Mouse (Mus musculus) CD4-positive, CD25-positive, alpha-beta regulatory T cell, adult 9 weeks (primary cell): ENCODE measurements around the gene Saal1. TPM values are rescaled to one million over a fixed set of nuclear protein-coding genes. Genes with fewer than 3 reads are reported as not detected.

Source experiments
- polyA plus RNA-seq: library from polyadenylated mRNA; unstranded; fragments of 100-300 nt; shearing (Covaris generic); gene quantifications from one replicate; pipeline ENCODE4 v1.2.1, GENCODE M21; 2017

Gene Saal1
- 24.4 TPM for polyA plus RNA-seq

DNA sequence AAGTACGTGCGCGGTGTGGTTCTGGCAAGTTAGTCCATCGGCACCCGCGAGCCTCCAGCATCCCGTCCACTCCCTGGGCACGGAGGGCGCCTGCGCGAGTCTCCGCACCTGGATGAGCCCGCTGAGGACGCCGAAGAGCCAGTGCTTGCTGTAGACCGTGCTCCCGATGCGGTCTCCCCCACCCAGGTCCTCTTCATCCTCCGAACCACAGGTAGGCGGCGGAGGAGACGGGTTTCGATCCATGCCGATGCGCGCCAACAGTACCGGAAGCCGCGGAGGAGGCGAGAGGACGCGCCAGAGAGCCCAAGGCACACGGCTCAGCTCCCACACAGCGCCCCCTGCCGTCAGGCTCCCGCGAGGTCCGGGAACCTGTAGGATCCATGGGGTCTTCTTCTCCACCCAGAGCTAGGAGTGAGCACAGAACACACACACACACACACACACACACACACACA, at the start of gene Saal1:
Gene Saal1 (minus strand): TSS at position 291 of the 455 bp plus-strand sequence.

DNA sequence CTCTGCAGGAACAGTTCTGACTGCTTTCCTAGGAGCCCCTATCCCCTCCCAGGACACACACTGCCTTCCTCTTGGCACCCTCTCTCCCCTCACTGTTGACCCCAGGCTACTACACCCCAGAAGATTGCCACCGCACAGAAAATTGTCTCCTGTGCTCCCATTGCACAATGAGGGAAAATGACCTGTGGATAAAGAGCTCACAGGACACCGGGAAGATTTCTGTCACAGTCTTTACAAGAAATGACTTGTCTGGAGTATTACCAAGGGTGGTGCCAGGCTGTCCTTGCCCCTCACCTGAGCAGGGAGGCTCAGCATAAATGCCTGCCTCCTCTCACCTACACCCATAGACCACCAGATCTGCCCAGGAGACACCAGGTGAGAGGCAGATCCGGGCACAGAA, 41.0 kb upstream of the Saal1 start, which contains the start of gene Saa2:
Gene Saa2 (plus strand): TSS at position 301 of the 400 bp plus-strand sequence.

DNA sequence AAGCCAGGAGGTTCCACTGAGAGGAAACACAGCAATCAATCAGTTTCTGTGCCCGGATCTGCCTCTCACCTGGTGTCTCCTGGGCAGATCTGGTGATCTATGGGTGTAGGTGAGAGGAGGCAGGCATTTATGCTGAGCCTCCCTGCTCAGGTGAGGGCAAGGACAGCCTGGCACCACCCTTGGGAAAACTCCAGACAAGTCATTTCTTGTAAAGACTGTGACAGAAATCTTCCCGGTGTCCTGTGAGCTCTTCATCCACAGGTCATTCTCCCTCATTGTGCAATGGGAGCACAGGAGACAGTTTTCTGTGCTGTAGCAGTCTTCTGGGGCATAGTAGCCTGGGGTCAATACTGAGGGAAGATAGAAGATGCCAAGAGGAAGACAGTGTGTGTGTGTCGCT, 32.4 kb upstream of the Saal1 start, which contains the start of gene Saa1:
Gene Saa1 (minus strand): TSS at position 101 of the 400 bp plus-strand sequence.

DNA sequence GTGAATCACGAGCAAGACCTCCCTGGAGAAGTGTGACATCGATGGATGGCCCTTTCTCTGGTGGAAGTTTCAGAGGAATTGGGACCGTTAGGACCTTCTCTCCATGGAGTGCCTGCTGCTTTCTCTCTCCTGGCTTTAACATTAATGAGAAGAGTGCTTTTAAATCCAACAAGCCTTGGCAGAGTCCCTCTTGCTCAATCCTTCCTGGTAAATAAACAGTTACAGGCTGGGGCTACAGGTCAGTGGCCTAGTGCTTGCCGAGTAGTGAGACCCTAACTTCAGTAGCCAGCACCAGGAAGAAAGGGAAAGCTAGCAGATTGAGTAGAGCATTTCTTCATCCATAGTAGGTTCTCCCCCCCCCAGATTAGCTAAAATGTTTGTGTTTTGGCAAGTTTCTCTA, 22.0 kb upstream of the Saal1 start, which contains the start of gene Saa4:
Gene Saa4 (minus strand): TSS at position 146 of the 400 bp plus-strand sequence.

DNA sequence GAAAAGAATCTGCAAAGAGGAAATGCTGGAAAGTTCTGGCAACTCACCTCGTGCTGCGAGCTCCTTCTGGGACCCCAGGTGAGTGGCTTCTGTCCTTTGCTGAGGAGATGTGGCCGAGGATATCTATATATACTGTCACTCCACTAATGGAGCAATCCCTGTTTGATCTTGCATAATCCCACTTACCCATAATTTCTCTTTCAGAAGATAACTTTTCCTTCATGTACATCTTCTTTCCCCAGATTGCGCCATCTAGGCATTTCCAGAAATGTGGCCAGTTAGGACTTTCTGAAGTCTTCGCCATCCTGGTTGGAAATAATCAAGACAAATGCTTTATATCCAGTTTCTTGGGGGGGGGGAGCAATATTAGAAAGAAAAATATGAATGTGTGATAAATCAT, 5.1 kb upstream of the Saal1 start, which contains the start of gene Saa3:
Gene Saa3 (minus strand): TSS at position 101 of the 400 bp plus-strand sequence.

DNA sequence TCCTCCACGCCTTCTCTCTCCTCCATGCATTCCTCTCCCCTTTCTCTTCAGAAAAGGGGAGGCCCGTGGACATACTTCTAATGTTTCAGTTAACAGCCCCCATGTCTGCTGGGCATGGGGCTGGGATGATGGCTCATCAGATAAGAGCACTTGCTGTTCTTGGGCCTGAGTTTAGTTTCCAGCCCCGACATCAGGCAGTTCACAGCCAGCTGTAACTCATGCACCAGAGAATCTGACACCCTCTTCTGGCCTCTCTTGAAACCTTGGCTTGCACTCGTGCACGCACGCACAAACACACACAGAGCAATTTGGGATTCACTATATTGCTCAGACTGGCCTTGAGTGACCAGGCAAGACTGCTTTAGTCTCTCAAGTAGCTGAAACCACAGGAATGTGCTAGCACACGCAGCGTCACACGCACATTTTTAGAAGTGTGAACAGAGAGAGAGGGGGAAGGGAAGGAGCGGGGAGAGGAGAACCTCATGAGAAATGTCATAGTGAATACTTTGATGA, 38.3 kb downstream of the Saal1 start, which contains the start of gene Tph1:
Gene Tph1 (minus strand): TSS at position 378 of the 513 bp plus-strand sequence.

DNA sequence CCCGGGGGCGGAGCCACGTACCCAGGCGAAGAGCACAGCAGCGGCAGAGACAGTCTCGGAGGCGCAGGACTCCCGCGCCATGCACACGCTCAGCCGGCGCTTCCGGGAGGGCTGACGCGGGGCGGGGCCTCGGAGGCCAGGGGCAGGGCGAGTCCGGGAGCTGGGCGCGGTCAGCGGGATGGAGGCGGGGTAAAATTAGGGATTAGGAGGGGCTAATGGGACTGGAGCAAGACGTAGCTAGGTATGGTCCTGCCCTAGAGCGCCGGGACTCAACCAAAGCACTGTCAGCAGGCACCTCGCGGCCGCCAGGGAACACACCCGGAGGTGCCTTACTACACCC, 70.8 kb downstream of the Saal1 start, which contains the start of gene Sergef:
Gene Sergef (minus strand): TSS at position 116 of the 340 bp plus-strand sequence.

Other genes with a start within 250 kb of the Saal1 start
- gene Sergef, start 70.9 kb downstream of the Saal1 start, polyA plus RNA-seq: 26.5 TPM
- gene Tph1, start 38.1 kb downstream of the Saal1 start, polyA plus RNA-seq: not detected
- gene Saa3, start 5.0 kb upstream of the Saal1 start, polyA plus RNA-seq: not detected
- not detected for gene Saa4, start 21.9 kb upstream of the Saal1 start, polyA plus RNA-seq
- gene Saa1, start 32.3 kb upstream of the Saal1 start, polyA plus RNA-seq: not detected
- gene Saa2, start 41.1 kb upstream of the Saal1 start, polyA plus RNA-seq: not detected
- 43.3 TPM for gene Hps5, start 85.4 kb upstream of the Saal1 start, polyA plus RNA-seq
- gene Gtf2h1, start 85.4 kb upstream of the Saal1 start, polyA plus RNA-seq: 32.0 TPM
- 1,290 TPM for gene Ldha, start 130.8 kb upstream of the Saal1 start, polyA plus RNA-seq
- not detected for gene Ldhc, start 150.5 kb upstream of the Saal1 start, polyA plus RNA-seq
- gene Tsg101, start 209.3 kb upstream of the Saal1 start, polyA plus RNA-seq: 135 TPM
- gene Uevld, start 247.8 kb upstream of the Saal1 start, polyA plus RNA-seq: 8.7 TPM